In genomic region chr4:80895278-80895894, GRCm38 (mm10) we compare ENCODE assay signal across 25 mouse cellular contexts. TPM values are rescaled to one million over a fixed set of nuclear protein-coding genes. Genes with fewer than 3 reads are reported as not detected.
DNase-seq lines count a peak whose midpoint lies in the region; ATAC-seq and TF ChIP-seq lines count a peak whose summit lies in the region.
"Had no signal": no experiment of that assay in that cellular context is flagged by ENCODE, and none has a peak within 500 bp of the region (broad histone marks: within the 10 kb centered on the region; RNA-seq: fewer than 3 reads in every experiment).

No protein-coding gene starts in this region.

- peak; percentile 38 for DNase-seq in limb, embryonic 14.5 days (ENCODE audit: low spot score)
- no peak for DNase-seq in limb, embryonic 10.5 days (ENCODE audit: low spot score)
- DNase-seq in embryonic facial prominence, embryonic 14.5 days (ENCODE audit: low spot score) = peak; percentile 62
- DNase-seq in heart, postnatal 25 days (ENCODE audit: low spot score) = no peak
- no peak for DNase-seq in c-Kit-positive CD71-positive TER-119-positive erythroid progenitor cells, embryonic 14.5 days (ENCODE audit: low spot score)
- DNase-seq: adrenal gland, postnatal 14 days; B cell, adult 2 months; cerebellum, adult 9-10 months; heart, adult 11 months; heart, postnatal 4 days; kidney, adult 9 months; layer of hippocampus, postnatal 36 days; left cerebral cortex, postnatal 4 days; liver, embryonic 13.5 days had no signal

- H3K27me3 ChIP-seq in limb, embryonic 14.5 days (ENCODE audit: control insufficient read depth, insufficient read depth, low read length) = no peaks in the 10 kb centered on the region
- no peaks in the 10 kb centered on the region for H3K27me3 ChIP-seq in limb, embryonic 10.5 days (ENCODE audit: low read depth, poor library complexity, severe bottlenecking)
- no peaks in the 10 kb centered on the region for H3K27me3 ChIP-seq in embryonic facial prominence, embryonic 14.5 days (replicated peaks; ENCODE audit: control insufficient read depth, insufficient read depth, low read length)
- no peaks in the 10 kb centered on the region for H3K27me3 ChIP-seq in lung, embryonic 15.5 days
- H3K27me3 ChIP-seq in stomach, embryonic 15.5 days (replicated peaks) = no peaks in the 10 kb centered on the region
- H3K27me3 ChIP-seq: heart, embryonic 13.5 days; liver, embryonic 13.5 days; neural tube, embryonic 13.5 days; Patski had no signal

- no peak overlapping the region for H3K27ac ChIP-seq in limb, embryonic 14.5 days (replicated peaks; ENCODE audit: low read depth, low read length)
- H3K27ac ChIP-seq in limb, embryonic 10.5 days = no peak overlapping the region
- H3K27ac ChIP-seq in embryonic facial prominence, embryonic 14.5 days (replicated peaks; ENCODE audit: low read depth, low read length) = no peak overlapping the region; the same call in 1 of the 2 replicates
- peak overlapping the region; percentile 75 for H3K27ac ChIP-seq in lung, embryonic 15.5 days
- peak overlapping the region; percentile 45; the same call in 1 of the 2 replicates for H3K27ac ChIP-seq in stomach, embryonic 15.5 days
- H3K27ac ChIP-seq: heart, embryonic 13.5 days; hindbrain, postnatal 0 days; liver, embryonic 13.5 days; neural tube, embryonic 13.5 days had no signal

- H3K4me1 ChIP-seq in limb, embryonic 14.5 days (ENCODE audit: control insufficient read depth, insufficient read depth, low read length) = no peaks in the 10 kb centered on the region
- H3K4me1 ChIP-seq in limb, embryonic 10.5 days = no peaks in the 10 kb centered on the region
- H3K4me1 ChIP-seq in embryonic facial prominence, embryonic 14.5 days (ENCODE audit: control insufficient read depth, insufficient read depth, low read length) = 0 out of 2 replicates have a peak, but pooled peaks cover 6% of the 10 kb centered on the region
- H3K4me1 ChIP-seq in lung, embryonic 15.5 days = peaks cover 14% of the 10 kb centered on the region
- 0 out of 2 replicates have a peak, but pooled peaks cover 3% of the 10 kb centered on the region for H3K4me1 ChIP-seq in stomach, embryonic 15.5 days
- H3K4me1 ChIP-seq: neural tube, embryonic 13.5 days had no signal

- H3K9me3 ChIP-seq in limb, embryonic 14.5 days (ENCODE audit: control insufficient read depth, low read length) = no peaks in the 10 kb centered on the region
- H3K9me3 ChIP-seq in limb, embryonic 10.5 days (replicated peaks) = no peaks in the 10 kb centered on the region
- H3K9me3 ChIP-seq in embryonic facial prominence, embryonic 14.5 days (ENCODE audit: control insufficient read depth, low read length) = no peaks in the 10 kb centered on the region
- no peaks in the 10 kb centered on the region for H3K9me3 ChIP-seq in lung, embryonic 15.5 days
- no peaks in the 10 kb centered on the region for H3K9me3 ChIP-seq in stomach, embryonic 15.5 days
- H3K9me3 ChIP-seq: heart, embryonic 13.5 days; liver, embryonic 13.5 days; neural tube, embryonic 13.5 days had no signal

- no peak for TF ChIP-seq POLR2A in limb, embryonic 14.5 days (IDR thresholded peaks at IDR 0.05; ENCODE audit: borderline replicate concordance, extremely low read depth, insufficient read depth, insufficient read length)

- H3K9ac ChIP-seq in limb, embryonic 14.5 days (ENCODE audit: low read depth, low read length, severe bottlenecking) = no peak overlapping the region
- no peak overlapping the region for H3K9ac ChIP-seq in embryonic facial prominence, embryonic 14.5 days (ENCODE audit: low read depth, low read length)
- H3K9ac ChIP-seq in lung, embryonic 15.5 days = no peak overlapping the region
- no peak overlapping the region for H3K9ac ChIP-seq in stomach, embryonic 15.5 days
- H3K9ac ChIP-seq: heart, embryonic 13.5 days; liver, embryonic 13.5 days; neural tube, embryonic 13.5 days had no signal

- H3K36me3 ChIP-seq in limb, embryonic 14.5 days (ENCODE audit: control insufficient read depth, insufficient read depth, low read length) = no peaks in the 10 kb centered on the region
- H3K36me3 ChIP-seq in limb, embryonic 10.5 days = no peaks in the 10 kb centered on the region
- no peaks in the 10 kb centered on the region for H3K36me3 ChIP-seq in embryonic facial prominence, embryonic 14.5 days (ENCODE audit: control insufficient read depth, insufficient read depth, low read length)
- H3K36me3 ChIP-seq in lung, embryonic 15.5 days = no peaks in the 10 kb centered on the region
- H3K36me3 ChIP-seq in stomach, embryonic 15.5 days = no peaks in the 10 kb centered on the region
- H3K36me3 ChIP-seq: heart, embryonic 13.5 days; liver, embryonic 13.5 days; neural tube, embryonic 13.5 days had no signal

- no peak overlapping the region for H3K4me2 ChIP-seq in limb, embryonic 14.5 days (replicated peaks; ENCODE audit: low read depth, low read length, severe bottlenecking)
- no peak overlapping the region for H3K4me2 ChIP-seq in embryonic facial prominence, embryonic 14.5 days (ENCODE audit: low read depth, low read length)
- H3K4me2 ChIP-seq in lung, embryonic 15.5 days = no peak overlapping the region
- no peak overlapping the region for H3K4me2 ChIP-seq in stomach, embryonic 15.5 days
- H3K4me2 ChIP-seq: heart, embryonic 13.5 days; liver, embryonic 13.5 days; neural tube, embryonic 13.5 days had no signal

- H3K4me3 ChIP-seq in limb, embryonic 14.5 days (replicated peaks; ENCODE audit: low read length) = no peak overlapping the region
- H3K4me3 ChIP-seq in limb, embryonic 10.5 days = no peak overlapping the region
- H3K4me3 ChIP-seq in embryonic facial prominence, embryonic 14.5 days (ENCODE audit: low read depth, low read length) = no peak overlapping the region
- no peak overlapping the region for H3K4me3 ChIP-seq in lung, embryonic 15.5 days
- H3K4me3 ChIP-seq in stomach, embryonic 15.5 days (replicated peaks) = no peak overlapping the region
- H3K4me3 ChIP-seq: erythroblast, embryonic 14.5 days; heart, embryonic 13.5 days; liver, embryonic 13.5 days; neural tube, embryonic 13.5 days had no signal

- no peak for ATAC-seq in limb, embryonic 14.5 days (ENCODE audit: low FRiP score, low read depth)
- ATAC-seq in embryonic facial prominence, embryonic 14.5 days (ENCODE audit: low read depth) = peak; percentile 62
- peak; percentile 80 for ATAC-seq in lung, embryonic 15.5 days (ENCODE audit: borderline replicate concordance, extremely low read depth, low FRiP score, low TSS enrichment)
- peak; percentile 84 for ATAC-seq in stomach, embryonic 15.5 days (ENCODE audit: insufficient read depth, low FRiP score, low read depth)
- ATAC-seq in megakaryocyte, adult 5-6 weeks (ENCODE audit: poor library complexity, severe bottlenecking) = no peak
- ATAC-seq: activated CD4-positive, CD25-positive, alpha-beta regulatory T cell, adult 4 months; forebrain, embryonic 16.5 days; hindbrain, postnatal 0 days; Patski had no signal

- WGBS in limb, embryonic 14.5 days = 72% methylated on average over 4 of the region's 4 CpGs
- 78% methylated on average over 4 of the region's 4 CpGs for WGBS in limb, embryonic 10.5 days
- WGBS in embryonic facial prominence, embryonic 14.5 days = 56% methylated on average over 4 of the region's 4 CpGs
- WGBS in lung, embryonic 15.5 days = 36% methylated on average over 4 of the region's 4 CpGs
- 37% methylated on average over 4 of the region's 4 CpGs for WGBS in stomach, embryonic 15.5 days

- intact Hi-C loops in heart, postnatal 25 days (cut with DNase I) = no loop called here

RNA-seq across cellular contexts. Expression of gene Lurap1l, which starts 15.1 kb away (rescaled TPM):
- polyA plus RNA-seq in limb, embryonic 14.5 days (2012; rRNA removed) = 11.0 and 14.9 TPM in 2 replicates
- 23.2 and 28.4 TPM in 2 replicates for polyA plus RNA-seq in limb, embryonic 14.5 days (2014; fragmentation: Nextera tagmentation; extraction: Ambion mirVana)
- polyA plus RNA-seq in limb, embryonic 10.5 days (2016; fragmentation: Nextera tagmentation; extraction: Ambion mirVana) = 1.4 and 1.5 TPM in 2 replicates
- polyA plus RNA-seq in embryonic facial prominence, embryonic 14.5 days (2014; fragmentation: Nextera tagmentation; extraction: Ambion mirVana) = 14.6 and 14.8 TPM in 2 replicates
- polyA plus RNA-seq in lung, embryonic 15.5 days (2015; fragmentation: Nextera tagmentation; extraction: Ambion mirVana) = 28.2 and 28.5 TPM in 2 replicates
- 33.9 and 37.3 TPM in 2 replicates for polyA plus RNA-seq in stomach, embryonic 15.5 days (2015; fragmentation: Nextera tagmentation; extraction: Ambion mirVana)
- total RNA-seq in heart, postnatal 25 days (2021) = 1 to 10 TPM; 2.0 to 2.1 TPM
- total RNA-seq in megakaryocyte, adult 5-6 weeks (2015) = not detected in 2 replicates
- total RNA-seq in megakaryocyte, adult 5-6 weeks (2017) = not detected in 2 replicates
- total RNA-seq: megakaryocyte-erythroid progenitor cell, adult 5-6 weeks had no signal
- polyA plus RNA-seq: activated CD4-positive, CD25-positive, alpha-beta regulatory T cell, adult 4 months had no signal

Comparison
In these comparisons a context has a peak if more than half of its experiments do, and no peak if none do; other contexts are left out.
1. DNase-seq: peak in limb, embryonic 14.5 days (single experiment) and embryonic facial prominence, embryonic 14.5 days (single experiment); none in limb, embryonic 10.5 days (single experiment), heart, postnatal 25 days (single experiment) and c-Kit-positive CD71-positive TER-119-positive erythroid progenitor cells, embryonic 14.5 days (single experiment).
2. ATAC-seq: peak in embryonic facial prominence, embryonic 14.5 days (single experiment), lung, embryonic 15.5 days (single experiment) and stomach, embryonic 15.5 days (single experiment); none in limb, embryonic 14.5 days (single experiment) and megakaryocyte, adult 5-6 weeks (single experiment).
3. H3K27ac ChIP-seq: peak in lung, embryonic 15.5 days (single experiment) and stomach, embryonic 15.5 days (single experiment); none in limb, embryonic 14.5 days (single experiment), limb, embryonic 10.5 days (single experiment) and embryonic facial prominence, embryonic 14.5 days (single experiment).